Mouse (Mus musculus) hindlimb bud, embryonic 11.5 days (tissue): ENCODE results near the gene Gpr1.

ENCODE experiments used
- DNase-seq: peaks from one replicate; pipeline ENCODE4 v3.0.0-alpha.2; 2012; ENCODE audit warnings: low read depth, low spot score; ENCODE audit errors: extremely low spot score

The Gpr1 gene

DNA sequence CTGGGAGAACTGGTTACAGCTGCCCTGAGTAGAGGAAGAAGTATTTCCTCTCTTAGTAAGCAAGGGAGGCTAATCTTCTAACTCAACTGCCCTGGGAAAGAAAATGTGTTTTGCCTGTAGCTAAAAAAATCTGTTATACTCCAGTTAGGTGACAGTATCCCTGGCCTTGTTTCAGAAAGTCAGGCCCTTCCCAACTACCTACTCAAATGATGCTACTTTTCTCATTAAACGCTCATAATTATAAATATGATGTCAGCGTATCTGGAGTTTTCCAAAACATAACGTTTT is at the start of gene Gpr1:
Gene Gpr1 (minus strand): TSS at position 273 of the 288 bp plus-strand sequence.
- DNase-seq: no peak

DNA sequence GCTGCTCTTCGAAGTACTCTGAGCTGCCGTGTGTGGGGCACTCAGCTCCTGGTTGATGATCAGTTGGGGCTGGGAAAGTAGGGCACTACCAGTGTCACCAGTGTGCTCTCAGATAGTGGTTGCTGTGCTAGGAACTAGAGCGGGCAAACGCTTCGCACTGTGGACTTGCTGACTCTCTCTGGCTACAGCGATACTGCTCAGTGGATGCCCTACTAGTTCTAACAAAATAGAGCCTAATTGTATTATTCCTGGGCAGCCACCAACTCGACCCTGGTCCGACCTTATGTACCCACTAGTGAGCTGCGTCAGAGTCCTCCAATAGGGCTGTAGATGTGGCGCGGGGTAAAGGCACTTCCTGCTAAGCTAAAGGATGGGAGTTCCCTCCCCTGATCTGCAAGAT is 49.3 kb upstream of the Gpr1 start:
- no peak for DNase-seq

DNA sequence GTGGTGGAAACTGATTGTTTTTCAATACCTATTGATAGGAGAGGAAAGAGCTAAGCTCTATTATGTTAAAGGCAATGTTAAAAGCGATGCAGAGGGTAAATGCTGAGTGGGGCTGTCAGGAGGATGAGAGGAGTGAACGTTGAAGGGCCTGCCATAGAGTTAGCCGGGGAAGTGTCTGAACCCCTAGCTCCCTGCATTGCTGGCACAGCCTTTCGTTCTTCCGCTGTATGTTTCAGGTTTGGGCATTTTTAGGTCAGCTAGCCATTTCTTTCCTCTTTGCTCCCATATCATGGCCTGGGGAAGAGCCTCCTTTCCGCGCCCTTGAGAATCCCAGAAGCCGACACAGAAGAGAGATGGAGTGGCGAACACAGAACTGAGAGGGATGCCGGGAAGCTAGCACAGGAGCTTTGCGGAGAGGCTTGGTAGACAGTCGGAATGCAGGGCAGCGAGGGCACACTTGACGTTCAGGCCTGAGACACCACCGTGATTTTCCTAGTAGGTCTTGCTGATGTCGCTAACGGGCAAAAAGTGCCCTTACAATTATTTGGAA is 46.8 kb upstream of the Gpr1 start:
- no peak for DNase-seq

DNA sequence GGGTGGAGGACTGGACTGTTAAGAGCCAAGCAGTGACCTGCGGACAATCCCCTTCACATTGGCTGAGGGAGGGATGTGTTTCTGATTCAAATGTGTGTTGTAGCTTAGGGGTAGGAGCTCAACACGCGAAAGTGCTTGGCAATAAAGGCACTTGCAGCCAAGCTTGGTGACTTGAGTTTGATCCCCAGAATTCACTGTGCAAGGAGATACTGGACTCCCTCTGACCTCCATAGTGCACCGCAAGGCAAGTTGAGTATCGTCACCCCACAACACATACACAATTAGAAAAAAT is 46.3 kb upstream of the Gpr1 start:
- no peak for DNase-seq

GRCm38 (mm10) chr1:63259916-63260741 is 45.8 kb upstream of the Gpr1 start:
- no peak for DNase-seq

DNA sequence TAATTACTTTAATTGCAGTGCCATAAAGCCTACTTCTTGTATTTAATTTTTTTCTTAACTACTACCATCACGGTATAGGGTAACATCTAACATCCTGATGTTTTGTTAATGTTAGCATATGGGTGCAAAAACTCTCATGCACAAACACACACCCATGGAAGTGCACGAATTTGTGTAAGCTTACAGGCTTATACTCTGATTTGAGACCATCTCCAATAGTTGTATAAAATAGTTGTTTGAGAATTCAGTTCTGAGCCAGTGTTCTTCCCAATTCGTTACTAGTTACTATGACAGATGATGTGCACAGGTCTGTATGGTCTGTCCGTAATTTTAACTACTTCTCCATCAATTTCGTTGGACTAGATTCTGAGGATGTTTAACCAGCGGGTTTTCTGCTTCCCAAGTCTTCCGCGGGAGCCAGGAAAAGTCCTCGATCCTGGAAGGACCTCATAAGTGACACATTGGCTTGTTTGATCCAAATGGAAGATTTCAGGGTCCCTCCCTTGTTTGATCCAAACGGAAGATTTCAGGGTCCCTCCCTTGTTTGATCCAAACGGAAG is 45.0 kb upstream of the Gpr1 start:
- no peak for DNase-seq

DNA sequence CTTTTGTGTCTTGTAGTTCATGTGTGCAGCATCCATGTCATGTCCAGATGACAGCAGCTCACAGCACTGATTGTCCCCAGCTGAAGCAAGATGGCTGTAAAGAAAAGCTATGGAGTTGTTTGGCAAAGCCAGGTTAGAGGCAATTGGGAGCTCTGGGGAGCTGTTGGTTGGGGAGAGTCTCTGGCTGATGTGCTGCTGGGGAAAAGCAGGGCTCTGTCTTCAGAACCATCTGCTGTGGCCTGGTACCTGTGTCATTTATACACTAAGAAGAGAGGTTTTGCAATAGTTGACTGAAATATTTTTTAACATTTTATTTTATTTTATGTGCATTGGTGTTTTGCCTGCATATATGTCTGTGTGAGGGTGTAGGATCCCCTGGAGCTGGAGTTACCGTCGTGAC is 44.2 kb upstream of the Gpr1 start:
- no peak for DNase-seq

DNA sequence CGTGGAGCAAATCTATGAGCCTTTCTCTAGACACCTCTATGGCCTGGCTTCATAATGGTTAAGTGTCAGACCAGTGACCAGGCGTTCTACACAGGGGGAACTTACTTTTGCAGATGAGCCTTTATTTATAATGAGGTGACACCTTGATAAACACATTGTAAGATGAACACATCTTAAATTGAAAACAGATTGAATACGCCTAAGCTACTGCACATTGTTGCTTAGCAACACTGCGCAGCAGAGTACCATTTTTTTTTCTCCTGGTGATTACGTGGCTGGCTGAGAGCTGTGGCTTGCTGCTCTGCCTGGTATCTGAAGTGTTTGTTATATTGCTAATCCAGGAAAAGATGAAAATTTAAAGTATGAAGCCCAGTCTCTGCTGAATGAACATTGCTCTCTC is 41.7 kb upstream of the Gpr1 start:
- DNase-seq: no peak

GRCm38 (mm10) chr1:63255101-63255500 is 40.8 kb upstream of the Gpr1 start:
- DNase-seq: no peak

DNA sequence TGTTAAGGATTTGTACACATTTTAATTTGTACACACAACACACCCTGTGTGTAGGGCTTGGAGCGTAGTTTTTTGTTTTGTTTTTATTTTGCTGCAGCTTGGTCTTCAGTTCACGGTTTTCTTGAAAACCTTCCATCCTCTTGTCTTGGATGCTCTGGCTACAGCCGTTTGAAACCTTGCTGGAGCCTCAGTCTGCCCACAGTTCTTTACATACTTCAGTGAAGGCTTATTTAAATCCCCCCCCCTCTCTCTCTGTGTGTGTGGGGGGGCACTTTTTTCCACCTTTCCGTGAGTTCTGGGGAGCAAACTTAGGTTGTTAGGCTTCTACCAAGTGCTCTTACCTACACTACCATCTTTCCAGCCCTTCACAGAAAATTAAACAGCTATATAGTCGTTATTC is 38.9 kb upstream of the Gpr1 start:
- DNase-seq: no peak

DNA sequence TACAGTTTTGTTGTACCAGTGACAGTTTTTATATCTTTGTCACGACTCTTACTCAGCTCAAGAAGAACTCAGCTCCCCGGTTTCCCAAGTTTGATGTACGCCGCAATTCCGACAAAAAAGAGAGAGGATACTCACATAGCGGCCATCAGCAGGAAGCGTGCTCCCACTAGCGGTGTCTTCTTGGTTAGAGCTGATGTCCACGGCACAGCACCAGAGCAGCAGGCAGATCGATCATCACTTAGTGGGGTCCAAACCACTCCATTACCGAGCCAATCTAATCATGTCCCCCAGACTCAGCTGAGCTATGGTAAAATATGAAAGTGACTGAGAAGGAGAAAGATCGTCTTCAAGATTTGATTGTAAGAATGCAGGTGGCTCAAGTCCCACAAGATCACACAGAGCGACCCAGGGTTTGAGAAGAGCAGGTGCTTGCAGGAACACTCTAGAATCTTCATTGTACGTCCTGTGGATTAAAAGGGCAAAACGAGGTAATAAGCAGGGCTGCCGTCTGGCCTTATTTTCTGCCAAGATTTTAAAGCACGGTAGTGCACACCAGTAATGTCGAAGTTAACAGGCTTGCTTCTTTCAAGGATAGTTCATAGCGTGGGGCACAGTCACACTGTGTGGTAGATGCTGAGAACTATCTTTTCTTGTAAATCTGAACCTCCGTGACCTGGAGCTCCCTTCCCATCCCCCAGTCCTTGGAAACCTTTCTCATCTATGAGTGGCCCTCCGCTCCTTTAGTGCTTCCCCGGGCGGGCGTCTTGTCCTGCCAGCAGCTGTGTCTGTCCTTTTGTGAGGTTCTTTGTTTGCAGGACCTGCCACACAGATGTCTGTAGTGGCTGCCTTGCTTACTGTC is 38.2 kb upstream of the Gpr1 start:
- no peak for DNase-seq

- no peak for DNase-seq
These were observed 34.9 kb upstream of the Gpr1 start for GRCm38 (mm10) chr1:63249261-63249660.

GRCm38 (mm10) chr1:63248360-63248851 is 34.1 kb upstream of the Gpr1 start:
- DNase-seq: no peak

DNA sequence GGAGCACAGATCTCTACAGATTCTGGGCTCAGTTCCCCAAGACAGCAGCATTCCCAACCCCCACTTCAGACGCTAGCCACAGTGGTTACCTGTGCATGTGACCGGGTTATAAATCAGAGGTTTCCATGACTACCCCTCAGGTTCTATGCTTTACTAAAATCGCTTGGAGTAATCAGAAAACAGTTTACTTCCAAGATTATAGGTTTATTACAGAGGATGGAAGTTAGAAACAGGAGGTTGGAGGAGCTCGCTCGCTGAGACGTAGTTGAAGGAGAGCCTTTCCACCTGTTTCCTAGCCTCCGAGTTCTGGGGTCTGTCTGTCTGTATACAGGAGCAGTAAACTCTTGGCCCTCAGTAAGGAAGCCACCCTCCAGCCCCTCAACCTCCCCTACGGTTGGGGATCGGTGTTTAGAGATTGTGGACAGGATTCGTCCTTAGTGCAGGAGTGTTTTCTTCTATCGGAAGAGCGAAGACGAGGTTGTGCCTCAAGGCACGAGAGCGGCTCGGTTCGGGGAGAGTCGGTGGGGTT is 33.6 kb upstream of the Gpr1 start:
- no peak for DNase-seq

DNA sequence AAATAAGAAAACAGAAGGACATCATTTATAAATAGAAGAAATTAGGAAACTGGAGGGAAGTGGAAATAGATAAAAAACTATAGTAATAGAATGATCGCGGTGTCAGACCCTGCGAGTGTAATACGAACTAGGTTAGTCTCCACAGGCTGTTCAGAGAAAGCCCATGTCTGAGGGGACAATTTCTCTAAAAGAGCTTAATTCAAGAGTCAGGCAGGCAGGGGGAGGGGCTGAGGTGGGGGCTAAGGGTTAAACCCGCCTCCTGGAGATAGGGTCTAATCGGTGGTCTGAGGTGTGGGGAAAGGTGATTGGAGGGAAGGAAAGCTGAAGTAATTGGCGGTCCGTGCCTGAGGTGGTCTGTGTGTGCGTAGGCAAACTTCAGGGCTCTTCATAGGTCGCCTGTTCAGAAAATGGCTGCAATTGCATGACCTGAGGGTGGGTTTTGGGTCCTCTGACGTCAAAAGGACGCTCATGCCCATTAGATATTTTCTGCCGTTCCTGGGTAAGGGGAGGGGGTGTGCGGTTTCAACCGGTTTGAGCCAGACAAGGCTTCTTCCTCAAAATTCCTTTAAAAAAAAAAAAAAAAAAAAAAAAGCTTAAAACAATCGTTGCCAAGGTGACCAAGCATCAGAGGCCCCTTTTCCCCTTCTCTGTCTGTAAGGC is 32.6 kb upstream of the Gpr1 start:
- DNase-seq: peak; percentile 81

DNA sequence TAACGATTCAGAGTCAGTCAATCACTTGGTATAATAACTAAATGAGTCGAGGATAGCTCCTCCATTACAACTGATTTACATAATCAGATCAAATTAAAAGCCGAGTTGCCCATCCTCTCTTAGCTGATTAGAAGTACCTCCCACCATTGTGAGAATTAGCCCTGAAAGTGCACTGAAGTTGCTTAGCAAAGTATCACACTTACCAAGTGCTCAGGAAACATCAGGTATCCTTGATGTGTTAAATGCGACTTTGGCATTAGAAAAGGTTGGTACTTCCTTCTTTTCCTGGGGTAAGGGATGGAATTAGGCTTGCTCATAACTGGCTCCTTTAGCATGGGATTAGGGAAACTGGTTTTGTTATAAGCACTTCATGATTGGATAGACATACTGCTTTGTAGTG is 29.5 kb upstream of the Gpr1 start:
- DNase-seq: no peak

DNA sequence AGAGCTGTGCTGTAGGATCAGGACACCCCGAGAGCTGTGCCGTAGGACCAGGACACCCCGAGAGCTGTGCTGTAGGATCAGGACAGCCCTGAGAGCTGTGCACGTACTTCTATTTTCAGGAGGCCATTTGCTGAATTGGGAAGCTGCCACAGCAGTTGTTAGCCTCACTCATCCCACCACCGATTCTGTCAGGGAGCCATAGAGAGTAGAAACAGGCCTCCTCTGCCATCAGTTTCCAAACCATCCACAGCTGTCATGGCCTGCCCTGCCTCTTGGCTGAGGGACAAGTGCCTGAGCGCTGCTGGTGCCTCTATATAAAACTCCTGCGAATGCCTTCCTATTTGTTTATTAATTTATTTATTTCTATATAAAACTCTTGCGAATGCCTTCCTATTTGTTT is 25.4 kb upstream of the Gpr1 start:
- DNase-seq: no peak

DNA sequence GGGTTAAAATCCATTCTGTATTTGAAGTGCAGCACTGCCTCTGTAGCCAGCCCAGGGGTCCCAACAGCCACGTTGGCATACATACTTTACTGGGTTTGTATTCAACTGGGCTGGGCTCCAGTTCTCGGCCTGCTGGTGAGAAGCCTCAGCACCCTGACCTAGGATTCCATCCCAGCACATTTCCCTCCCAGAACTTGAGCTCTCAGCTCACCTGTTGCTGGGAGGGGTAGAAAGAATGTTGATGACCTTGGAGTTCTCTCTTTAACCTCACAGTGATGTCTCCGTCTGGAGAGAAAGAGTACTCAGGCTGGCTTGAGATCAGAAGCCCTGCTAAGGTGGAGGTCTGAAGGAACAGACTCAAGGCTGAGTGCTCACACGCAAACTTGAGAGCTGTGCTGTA is 25.0 kb upstream of the Gpr1 start:
- DNase-seq: no peak

DNA sequence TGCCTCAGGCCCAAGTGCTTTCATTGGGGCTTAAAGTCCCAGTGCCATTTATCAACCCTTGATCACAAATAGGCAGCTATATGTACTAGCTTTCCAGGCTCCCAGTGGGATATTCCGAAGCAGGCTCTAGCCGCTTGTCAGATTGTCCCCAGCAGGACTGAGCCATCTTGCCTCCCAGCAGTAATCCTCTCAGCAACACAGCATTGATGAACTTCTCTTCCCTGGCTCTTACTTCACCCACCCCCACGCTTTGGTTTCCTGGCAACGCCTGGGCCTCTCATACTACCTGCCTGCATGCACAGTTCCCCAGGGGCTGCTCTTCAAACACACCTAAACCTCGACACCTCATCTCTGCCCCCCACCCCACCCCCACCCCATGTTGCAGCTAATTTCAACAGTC is 23.0 kb upstream of the Gpr1 start:
- DNase-seq: no peak

GRCm38 (mm10) chr1:63227241-63227640 is 12.9 kb upstream of the Gpr1 start:
- no peak for DNase-seq

GRCm38 (mm10) chr1:63225890-63226289 is 11.5 kb upstream of the Gpr1 start:
- DNase-seq: no peak
